Mouse (Mus musculus) fat pad, adult 2 months (tissue): ENCODE data around the gene Col11a1.

ENCODE experiments used
- DNase-seq: peaks from one replicate; pipeline ENCODE4 v3.0.0-alpha.2; 2011; ENCODE audit warnings: low read depth, low spot score; ENCODE audit errors: extremely low read depth

Col11a1 gene

GRCm38 (mm10) chr3:114029971-114030635, at the start of gene Col11a1:
Gene Col11a1, plus strand, starts transcription at chr3:114030540.
- DNase-seq: no peak

GRCm38 (mm10) chr3:113990936-113991335, 39.4 kb upstream of the Col11a1 start:
- DNase-seq: no peak

- DNase-seq: no peak
Observed at GRCm38 (mm10) chr3:114030886-114031285, 546 bp downstream of the Col11a1 start.

- DNase-seq: no peak
Observed at GRCm38 (mm10) chr3:114031351-114032213, 1.2 kb downstream of the Col11a1 start.

DNA sequence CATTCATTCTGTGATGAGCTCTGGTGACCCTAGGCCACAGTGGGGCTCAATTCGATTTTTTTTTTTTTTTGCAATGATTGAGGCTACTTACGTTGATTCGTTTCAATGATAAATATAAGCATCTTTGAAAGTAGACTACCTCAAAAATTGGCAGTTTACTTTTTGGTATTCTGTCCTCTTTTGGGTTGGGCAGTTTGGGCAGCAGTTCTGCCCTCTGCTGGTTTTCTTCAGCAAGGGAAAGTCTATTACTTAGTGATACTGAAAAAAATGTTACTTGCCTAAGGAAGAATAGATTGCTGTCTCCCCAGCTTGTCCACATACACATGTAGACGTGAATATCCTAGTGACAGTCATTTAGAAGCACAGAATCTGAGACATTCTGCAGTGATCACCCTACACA, 2.0 kb downstream of the Col11a1 start:
- no peak for DNase-seq

GRCm38 (mm10) chr3:114052406-114052805, 22.1 kb downstream of the Col11a1 start:
- no peak for DNase-seq

DNA sequence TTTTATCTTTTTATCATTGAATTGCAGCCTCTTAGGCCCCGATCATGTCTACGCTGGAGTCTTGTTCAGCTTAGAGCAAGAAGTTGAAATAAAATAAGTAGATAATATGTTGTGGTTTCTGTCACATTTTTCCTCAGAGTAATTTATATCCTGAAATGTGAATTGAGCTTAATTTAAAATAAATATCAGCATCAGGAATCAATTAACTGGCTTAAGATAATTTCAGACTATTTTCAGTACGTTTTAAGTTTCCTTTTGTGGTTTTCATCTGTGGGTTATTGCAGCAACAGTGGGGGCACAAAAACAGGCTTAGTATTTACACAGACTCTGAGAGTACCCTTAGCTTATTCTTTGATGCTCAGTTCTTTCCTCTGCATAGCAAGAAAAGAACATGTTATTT, 23.2 kb downstream of the Col11a1 start:
- no peak for DNase-seq

DNA sequence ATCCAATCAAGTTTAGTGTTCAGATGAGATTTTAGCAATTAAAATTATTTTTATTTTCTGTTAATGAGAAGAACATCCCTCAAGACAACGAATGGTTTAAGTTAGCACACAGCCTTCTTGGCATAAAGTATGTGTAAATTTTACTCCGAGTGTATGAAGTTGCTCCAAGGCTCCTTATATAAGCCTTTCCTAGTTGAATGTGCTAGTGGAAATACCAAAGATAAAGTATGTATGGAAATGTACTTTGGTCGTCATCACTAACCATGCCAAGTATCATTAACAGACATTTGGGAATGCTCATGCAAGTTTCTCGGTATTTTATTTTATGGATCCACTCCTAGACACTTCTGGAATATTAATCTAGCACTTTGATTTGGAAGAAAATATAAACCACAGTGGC, 34.8 kb downstream of the Col11a1 start:
- no peak for DNase-seq

- no peak for DNase-seq
Observed at GRCm38 (mm10) chr3:114065587-114065986, 35.2 kb downstream of the Col11a1 start.

GRCm38 (mm10) chr3:114099335-114099734, 69.0 kb downstream of the Col11a1 start:
- no peak for DNase-seq

DNA sequence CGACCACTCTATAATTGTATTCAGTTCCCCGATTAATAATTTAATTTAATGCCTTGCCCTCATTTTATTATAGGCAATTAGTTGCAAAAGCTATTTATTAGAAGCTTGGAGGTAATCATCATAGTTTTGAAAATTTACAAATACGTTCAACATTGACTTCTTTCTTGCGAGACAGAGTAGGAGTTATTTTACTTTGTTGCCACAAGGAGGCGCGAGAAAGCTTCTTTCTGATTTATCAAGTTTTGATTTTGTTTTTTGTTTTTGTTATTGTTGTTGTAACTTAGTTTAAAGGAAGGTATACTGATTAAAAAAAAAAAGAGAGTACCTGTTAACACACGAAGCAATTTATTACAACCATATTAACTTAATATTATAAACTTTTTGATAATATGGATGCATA, 76.8 kb downstream of the Col11a1 start:
- DNase-seq: no peak

DNA sequence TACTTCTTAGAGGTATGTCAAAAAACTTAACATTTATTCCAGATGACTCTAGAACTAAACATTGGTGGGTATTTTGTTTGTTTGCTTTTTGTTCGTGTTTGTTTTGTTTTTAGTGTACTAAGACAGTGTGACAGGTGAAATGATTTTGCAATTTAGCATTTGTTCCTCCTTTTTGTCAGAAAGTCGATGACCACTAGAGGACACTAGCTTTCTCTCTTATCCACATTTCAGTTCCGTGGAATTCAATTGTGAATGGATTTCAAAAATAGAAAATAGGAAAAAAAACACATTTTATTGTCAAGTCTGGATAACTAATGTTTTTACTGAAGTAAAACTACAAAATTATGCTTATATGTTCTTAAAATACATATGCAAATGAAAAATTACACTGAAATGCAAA, 116.8 kb downstream of the Col11a1 start:
- no peak for DNase-seq

DNA sequence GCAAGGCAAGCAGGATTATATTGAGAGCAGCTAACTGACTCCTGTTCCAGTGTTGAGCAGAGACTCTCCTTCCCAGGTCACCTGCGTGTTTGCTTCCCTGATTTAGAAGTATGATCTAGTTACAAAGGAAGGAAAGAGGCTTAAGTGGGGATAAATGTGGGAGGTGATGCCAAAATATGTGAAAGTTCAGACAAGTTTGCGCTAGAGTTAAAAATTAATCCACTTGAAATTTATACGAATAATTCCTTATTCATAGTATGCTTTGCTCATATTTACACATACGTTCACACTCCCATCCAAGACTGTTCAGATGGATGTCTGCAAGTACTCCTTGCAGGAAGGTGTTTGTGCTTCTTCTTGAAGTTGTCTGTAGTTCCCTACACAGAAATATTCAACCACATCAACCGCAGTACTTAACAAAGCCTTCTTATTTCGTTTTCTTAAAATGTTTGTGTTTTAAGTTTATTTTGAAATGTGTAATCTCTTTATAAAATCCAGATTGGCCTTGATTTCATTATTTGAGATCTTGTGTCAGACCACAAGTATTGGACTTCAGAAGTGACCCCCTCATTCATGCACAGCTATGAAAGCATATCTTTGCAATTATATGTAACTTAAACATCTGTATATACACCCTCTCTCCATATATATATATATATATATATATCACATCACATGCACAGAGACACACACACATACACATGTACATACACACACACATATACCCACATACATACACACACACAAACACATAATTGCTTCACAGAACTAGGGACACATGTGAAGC, 167.8 kb downstream of the Col11a1 start:
- no peak for DNase-seq

DNA sequence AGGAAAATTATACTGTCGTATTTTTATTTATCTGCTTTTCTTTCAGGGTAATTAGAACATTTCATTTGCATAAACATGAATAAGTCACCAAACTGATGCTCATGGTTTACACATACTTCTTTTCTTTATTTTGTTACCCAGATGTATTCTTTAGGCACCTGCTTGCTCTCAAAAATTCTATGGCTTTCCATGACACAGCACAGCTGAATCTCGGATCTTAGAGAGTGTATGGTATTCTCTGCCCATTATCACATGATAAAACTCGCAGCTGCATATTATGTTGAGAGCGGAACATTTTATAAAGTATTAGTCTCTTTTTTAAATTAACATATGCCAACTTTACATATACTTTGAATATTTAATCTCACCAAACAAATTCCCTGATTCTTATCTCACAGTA, 181.9 kb downstream of the Col11a1 start:
- no peak for DNase-seq

- no peak for DNase-seq
Observed at GRCm38 (mm10) chr3:114216105-114216504, 185.8 kb downstream of the Col11a1 start.

GRCm38 (mm10) chr3:114229501-114229900, 199.2 kb downstream of the Col11a1 start:
- DNase-seq: no peak
